Mouse (Mus musculus) yolk sac, embryonic 10.5 days (tissue): ENCODE measurements around the gene Prex1.

Experiments used
- DNase-seq: peaks from one replicate; pipeline ENCODE4 v3.0.0-alpha.2; 2017; ENCODE audit warnings: low spot score

Gene Prex1

GRCm38 (mm10) chr2:166685824-166686223 is 27.8 kb downstream of the Prex1 start:
- no peak for DNase-seq

GRCm38 (mm10) chr2:166683885-166684544 is 29.6 kb downstream of the Prex1 start:
- peak; percentile 36 for DNase-seq

GRCm38 (mm10) chr2:166682866-166683265 is 30.8 kb downstream of the Prex1 start:
- DNase-seq: no peak

GRCm38 (mm10) chr2:166678959-166679759 is 34.5 kb downstream of the Prex1 start:
- DNase-seq: no peak

- no peak for DNase-seq
Observed at GRCm38 (mm10) chr2:166676933-166677332, 36.7 kb downstream of the Prex1 start.

GRCm38 (mm10) chr2:166676498-166676897 is 37.1 kb downstream of the Prex1 start:
- no peak for DNase-seq

- DNase-seq: no peak
Observed at GRCm38 (mm10) chr2:166675588-166676444, 37.8 kb downstream of the Prex1 start.

GRCm38 (mm10) chr2:166674693-166675092 is 38.9 kb downstream of the Prex1 start:
- DNase-seq: peak; percentile 61

- no peak for DNase-seq
Observed at GRCm38 (mm10) chr2:166673951-166674350, 39.7 kb downstream of the Prex1 start.

- no peak for DNase-seq
Observed at GRCm38 (mm10) chr2:166672171-166672965, 41.3 kb downstream of the Prex1 start.

GRCm38 (mm10) chr2:166671614-166672013 is 42.0 kb downstream of the Prex1 start:
- no peak for DNase-seq

GRCm38 (mm10) chr2:166671019-166671418 is 42.6 kb downstream of the Prex1 start:
- DNase-seq: no peak

GRCm38 (mm10) chr2:166669922-166670321 is 43.7 kb downstream of the Prex1 start:
- DNase-seq: no peak

- DNase-seq: no peak
Observed at GRCm38 (mm10) chr2:166667790-166668695, 45.6 kb downstream of the Prex1 start.

GRCm38 (mm10) chr2:166666175-166666574 is 47.5 kb downstream of the Prex1 start:
- DNase-seq: no peak

GRCm38 (mm10) chr2:166665244-166665922 is 48.2 kb downstream of the Prex1 start:
- no peak for DNase-seq

- DNase-seq: no peak
Observed at GRCm38 (mm10) chr2:166664506-166664905, 49.1 kb downstream of the Prex1 start.

- DNase-seq: no peak
Observed at GRCm38 (mm10) chr2:166663250-166663961, 50.2 kb downstream of the Prex1 start.

GRCm38 (mm10) chr2:166662595-166663160 is 51.0 kb downstream of the Prex1 start:
- no peak for DNase-seq
